Mouse (Mus musculus) olfactory bulb, adult 2 months (tissue): ENCODE results near the gene Mxra7. TPM values are rescaled to one million over a fixed set of nuclear protein-coding genes. Genes with fewer than 3 reads are reported as not detected.

Source experiments
- H3K27ac ChIP-seq: fragments of 200-500 bp; 2 replicates; pipeline ENCODE4 v1.5.1; 2012; ENCODE audit warnings: low read depth, low read length; ENCODE audit not compliant: insufficient read depth
- H3K4me1 ChIP-seq: fragments of 200-500 bp; 2 replicates; pipeline ENCODE4 v1.6.1; 2012; ENCODE audit warnings: low read length; ENCODE audit not compliant: control insufficient read depth, insufficient read depth
- H3K4me3 ChIP-seq: fragments of 200-500 bp; 2 replicates; pipeline ENCODE4 v1.5.1; 2012; ENCODE audit warnings: mild to moderate bottlenecking, low read depth, low read length, moderate library complexity; ENCODE audit not compliant: insufficient read depth
- CTCF ChIP-seq: fragments of 200-500 bp; IDR thresholded peaks from 2 replicates; pipeline ENCODE4 v1.5.1; 2012; ENCODE audit warnings: low read depth, mild to moderate bottlenecking, low read length, moderate library complexity; ENCODE audit not compliant: insufficient read depth
- POLR2A ChIP-seq: fragments of 200-500 bp; IDR thresholded peaks from 2 replicates; pipeline ENCODE4 v1.6.1; 2012; ENCODE audit warnings: mild to moderate bottlenecking, low read depth, low read length, moderate library complexity; ENCODE audit not compliant: insufficient read depth
- WGBS: fragments of 180-500 bp; shearing (Covaris S2); methylation state at CpG from one replicate; pipeline ENCODE4 v1.1.7; 2018; 5-methylcytosine and 5-hydroxymethylcytosine counted together
- polyA plus RNA-seq: library from polyadenylated mRNA; stranded (reverse); fragments of >200 nt; gene quantifications from 2 replicates; pipeline ENCODE4 v1.2.4, GENCODE M21; 2012; ENCODE audit warnings: low replicate concordance; ENCODE audit not compliant: missing spikeins, insufficient read depth, insufficient read length

Mxra7 gene
- polyA plus RNA-seq, 1 experiment: not detected

- no peak overlapping the region for H3K27ac ChIP-seq
- H3K4me1 ChIP-seq: peaks cover 3% of the 10 kb centered on the region; the same call in 1 of the 2 replicates
- TF ChIP-seq POLR2A (no peak), CTCF (no peak)
- WGBS: 81% methylated on average over 5 of the region's 5 CpGs
- no peak overlapping the region for H3K4me3 ChIP-seq
Observed at GRCm38 (mm10) chr11:116848086-116848876, 20.4 kb upstream of the Mxra7 start.

GRCm38 (mm10) chr11:116847187-116848085 is 19.6 kb upstream of the Mxra7 start:
- peaks cover 5% of the 10 kb centered on the region; the same call in 1 of the 2 replicates for H3K4me1 ChIP-seq

DNA sequence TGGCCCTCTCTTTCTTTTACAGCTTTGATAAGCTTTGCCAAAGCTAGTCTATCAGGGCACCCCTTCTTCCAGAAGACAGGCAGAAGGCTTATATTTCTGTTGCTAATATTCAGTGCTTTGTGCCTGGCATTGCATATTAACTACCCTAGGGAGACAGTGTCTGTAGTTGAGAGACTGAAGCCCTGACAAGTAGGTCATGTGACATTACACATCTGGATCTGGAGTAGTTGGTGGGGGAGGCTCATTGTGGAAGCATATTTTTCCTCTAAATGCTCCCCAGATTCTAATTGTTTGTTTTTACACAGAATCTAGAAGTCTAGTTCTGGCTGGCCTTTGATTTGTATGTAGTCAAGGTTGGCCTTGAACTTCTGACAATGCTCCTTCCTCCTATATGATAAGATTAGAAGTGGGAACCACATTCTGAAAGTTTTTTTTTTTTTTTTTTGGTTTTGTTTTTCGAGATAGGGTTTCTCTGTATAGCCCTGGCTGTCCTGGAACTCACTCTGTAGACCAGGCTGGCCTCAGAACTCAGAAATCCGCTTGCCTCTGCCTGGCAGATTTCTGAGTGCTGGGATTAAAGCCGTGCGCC is 18.8 kb upstream of the Mxra7 start:
- WGBS: 76% methylated on average over 4 of the region's 4 CpGs
- peaks cover 6% of the 10 kb centered on the region; the same call in 1 of the 2 replicates for H3K4me1 ChIP-seq
- H3K27ac ChIP-seq: no peak overlapping the region
- TF ChIP-seq POLR2A (no peak), CTCF (no peak)
- H3K4me3 ChIP-seq: no peak overlapping the region

More at GRCm38 (mm10) chr11:116847187-116848085, 19.6 kb upstream of the Mxra7 start:
- H3K4me3 ChIP-seq: no peak overlapping the region
- TF ChIP-seq CTCF (no peak), POLR2A (no peak)
- no peak overlapping the region for H3K27ac ChIP-seq
- WGBS: 87% methylated on average over 3 of the region's 3 CpGs

DNA sequence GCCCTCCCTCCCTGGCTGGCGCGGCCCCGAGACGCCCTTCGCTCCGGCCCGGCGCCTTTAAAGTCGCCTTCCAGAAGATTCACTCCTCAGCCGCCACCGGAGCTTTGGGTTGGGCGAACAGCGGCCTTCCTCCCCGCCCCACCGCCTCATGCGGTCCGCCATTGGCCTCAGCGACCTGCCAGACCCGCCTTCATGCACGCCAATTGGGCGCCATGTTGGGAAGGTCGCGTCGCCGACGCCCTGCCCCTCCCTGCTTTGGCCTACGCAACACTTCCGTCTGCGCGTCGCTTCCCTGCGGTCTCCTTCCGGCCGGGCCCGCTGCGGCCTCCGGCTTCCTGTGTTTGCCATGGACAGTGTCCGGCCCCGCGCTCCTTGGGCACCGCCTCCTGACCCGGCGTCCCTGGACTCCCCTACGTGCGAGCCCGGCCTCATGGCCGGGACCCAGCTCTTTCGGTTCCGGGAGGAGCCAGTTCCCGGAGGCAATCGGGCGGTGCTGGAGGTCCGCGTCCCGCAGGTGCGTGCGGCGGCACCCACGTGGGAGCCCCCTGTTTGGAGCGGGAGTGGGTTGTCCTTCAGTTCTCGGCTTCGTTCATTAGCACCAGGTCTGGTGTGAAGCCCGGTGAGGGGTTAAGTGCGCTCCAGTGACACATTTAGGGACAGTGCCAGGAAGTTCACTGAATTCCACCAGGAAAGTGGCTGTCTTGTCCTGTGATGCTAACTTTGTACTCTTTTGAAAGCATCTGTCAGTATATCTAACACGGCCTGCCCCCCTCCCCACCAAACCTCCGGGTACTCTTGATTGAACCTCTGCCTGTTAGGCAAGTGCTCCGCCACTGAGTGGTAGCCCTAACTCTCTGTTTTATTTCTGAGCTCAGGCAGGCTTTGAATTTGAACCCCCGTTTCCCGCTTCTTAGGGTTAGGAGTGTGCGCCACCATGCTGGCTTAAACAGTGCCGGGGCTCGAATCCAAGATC is 15.7 kb upstream of the Mxra7 start, which contains the start of the genes Mettl23 and Jmjd6:
Mettl23 (plus strand) TSS at position 18 of the 973 bp plus-strand sequence.
Jmjd6 (minus strand) TSS at position 189 of the 973 bp plus-strand sequence.
- Histone ChIP-seq H3K4me1 (peaks cover 22% of the 10 kb centered on the region), H3K4me3 (peak within 1 kb of the TSS; percentile 66), H3K27ac (peak within 1 kb of the TSS; percentile 66)
- TF ChIP-seq POLR2A (peak; percentile 55), CTCF (no peak)
- WGBS: under 1% methylated on average over 72 of the region's 72 CpGs

DNA sequence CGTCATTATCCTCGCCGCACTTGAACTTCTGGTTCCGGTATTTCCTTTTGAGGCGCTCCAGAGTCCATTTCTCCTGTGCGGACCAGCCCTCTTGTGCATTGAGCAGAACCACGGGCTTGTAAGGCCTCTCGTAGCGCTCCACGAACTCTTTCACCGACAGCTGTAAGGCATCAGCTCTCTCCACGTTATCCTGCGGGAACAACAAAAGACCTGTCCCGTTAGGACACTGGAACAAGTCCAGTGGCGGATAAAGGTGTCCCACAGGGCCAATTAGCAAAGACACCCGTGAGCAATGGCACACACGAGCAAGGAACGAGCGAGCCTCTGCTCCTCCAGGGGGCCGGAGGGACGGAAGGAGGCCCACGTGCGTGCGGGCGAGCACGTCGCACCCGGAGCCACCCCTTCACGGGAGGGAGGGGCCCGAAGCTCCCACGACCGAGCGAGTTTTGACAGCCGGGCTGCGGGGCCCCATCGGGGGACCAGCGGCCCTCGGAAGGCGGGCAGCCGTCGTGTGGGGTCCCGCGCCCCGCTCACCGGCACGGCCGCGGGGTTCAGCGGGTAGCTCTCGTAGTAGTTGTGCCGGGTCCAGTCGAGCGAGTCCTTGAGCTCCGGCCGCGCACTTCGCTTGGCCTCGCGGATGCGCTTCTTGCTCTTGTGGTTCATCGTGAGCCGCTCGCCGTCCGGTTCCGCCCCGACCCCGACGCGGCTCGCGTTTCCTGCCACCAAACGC is 14.8 kb upstream of the Mxra7 start:
- Histone ChIP-seq H3K4me3 (peak overlapping the region; percentile 66), H3K4me1 (peaks cover 22% of the 10 kb centered on the region), H3K27ac (peak overlapping the region; percentile 66)
- WGBS: under 1% methylated on average over 73 of the region's 73 CpGs
- TF ChIP-seq CTCF: no peak
- no peak for TF ChIP-seq POLR2A

GRCm38 (mm10) chr11:116840748-116841147 is 12.9 kb upstream of the Mxra7 start:
- H3K27ac ChIP-seq: no peak overlapping the region
- H3K4me1 ChIP-seq: peaks cover 25% of the 10 kb centered on the region
- no peak overlapping the region for H3K4me3 ChIP-seq
- 79% methylated on average over 4 of the region's 4 CpGs for WGBS
- TF ChIP-seq CTCF: no peak
- no peak for TF ChIP-seq POLR2A

DNA sequence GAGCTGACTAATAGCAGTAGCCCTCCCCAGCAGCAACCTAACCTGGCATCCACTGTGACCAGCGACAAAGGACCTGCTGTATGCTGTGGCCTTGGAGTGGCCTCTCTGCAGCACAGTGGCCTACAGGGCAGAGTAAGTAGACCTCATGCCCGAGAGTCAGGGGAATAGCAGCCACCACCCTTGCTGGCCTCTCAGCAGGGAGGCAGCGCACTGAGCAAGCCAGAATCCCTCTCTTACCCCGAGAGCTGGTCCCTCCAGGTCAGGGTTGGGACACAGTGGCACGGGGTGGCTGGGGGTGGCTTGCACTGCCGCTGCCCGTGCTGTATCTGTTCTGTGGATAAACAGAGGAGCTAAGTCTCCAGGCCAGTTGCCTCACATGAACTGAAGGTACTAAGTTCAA is 11.8 kb upstream of the Mxra7 start:
- no peak overlapping the region for H3K27ac ChIP-seq
- 61% methylated on average over 7 of the region's 7 CpGs for WGBS
- TF ChIP-seq POLR2A (no peak), CTCF (no peak)
- peaks cover 25% of the 10 kb centered on the region for H3K4me1 ChIP-seq
- H3K4me3 ChIP-seq: no peak overlapping the region
